Mouse (Mus musculus): ENCODE results near the gene Zfp580.
"Not testable (repeated sequence)": the region's sequence is repeated elsewhere in the genome, so short reads cannot be mapped to it uniquely, and the experiment has no call there.

Gene Zfp580

GRCm38 (mm10) chr7:5051193-5052192 is at the start of gene Zfp580:
Gene Zfp580 (plus strand): TSS chr7:5051538.
- DNase-seq (ENCODE audit: low spot score in 2 of 2) = peak; percentile 69 to 78

- not testable (repeated sequence) for DNase-seq (ENCODE audit: low spot score in 2 of 2)
Measured at GRCm38 (mm10) chr7:5002876-5003275, 48.5 kb upstream of the Zfp580 start.

- DNase-seq (ENCODE audit: low spot score in 2 of 2) = no peak
Measured at GRCm38 (mm10) chr7:5008229-5008628, 43.1 kb upstream of the Zfp580 start.

GRCm38 (mm10) chr7:5012681-5013513 is 38.4 kb upstream of the Zfp580 start:
- no peak for DNase-seq (ENCODE audit: low spot score in 2 of 2)

- peak; percentile 95 for DNase-seq (ENCODE audit: low spot score in 2 of 2)
Measured at GRCm38 (mm10) chr7:5014251-5015117, 36.9 kb upstream of the Zfp580 start, which contains the start of the genes Zfp524 and Fiz1. Gene Zfp524 (plus strand): TSS chr7:5014415. Gene Fiz1 (minus strand): TSS chr7:5014697.

- peak; percentile 90 to 91 for DNase-seq (ENCODE audit: low spot score in 2 of 2)
Measured at GRCm38 (mm10) chr7:5015118-5016001, 36.0 kb upstream of the Zfp580 start, which contains the start of gene Gm44973. Gene Gm44973 (plus strand): TSS chr7:5015496.

- DNase-seq (ENCODE audit: low spot score in 2 of 2) = no peak
Measured at GRCm38 (mm10) chr7:5016057-5016456, 35.3 kb upstream of the Zfp580 start.

GRCm38 (mm10) chr7:5016920-5017319 is 34.4 kb upstream of the Zfp580 start:
- no peak for DNase-seq (ENCODE audit: low spot score in 2 of 2)

GRCm38 (mm10) chr7:5017352-5017751 is 34.0 kb upstream of the Zfp580 start:
- DNase-seq (ENCODE audit: low spot score in 2 of 2) = no peak

- DNase-seq (ENCODE audit: low spot score in 2 of 2) = no peak
Measured at GRCm38 (mm10) chr7:5017931-5018330, 33.4 kb upstream of the Zfp580 start.

GRCm38 (mm10) chr7:5019576-5019975 is 31.8 kb upstream of the Zfp580 start:
- not testable (repeated sequence) for DNase-seq (ENCODE audit: low spot score in 2 of 2)

GRCm38 (mm10) chr7:5020000-5020681 is 31.2 kb upstream of the Zfp580 start, which contains the start of the genes Zfp865 and Ccdc106:
Gene Zfp865 (plus strand): TSS chr7:5020376.
Gene Ccdc106 (plus strand): TSS chr7:5020553.
- peak; percentile 99 for DNase-seq (ENCODE audit: low spot score in 2 of 2)

GRCm38 (mm10) chr7:5020685-5021084 is 30.7 kb upstream of the Zfp580 start:
- no peak for DNase-seq (ENCODE audit: low spot score in 2 of 2)

- DNase-seq (ENCODE audit: low spot score in 2 of 2) = no peak
Measured at GRCm38 (mm10) chr7:5021197-5021596, 30.1 kb upstream of the Zfp580 start.

- no peak for DNase-seq (ENCODE audit: low spot score in 2 of 2)
Measured at GRCm38 (mm10) chr7:5029543-5029942, 21.8 kb upstream of the Zfp580 start.

GRCm38 (mm10) chr7:5029946-5030345 is 21.4 kb upstream of the Zfp580 start:
- DNase-seq (ENCODE audit: low spot score in 2 of 2) = no peak

- no peak for DNase-seq (ENCODE audit: low spot score in 2 of 2)
Measured at GRCm38 (mm10) chr7:5030554-5031275, 20.6 kb upstream of the Zfp580 start.

- no peak for DNase-seq (ENCODE audit: low spot score in 2 of 2)
Measured at GRCm38 (mm10) chr7:5031496-5031895, 19.8 kb upstream of the Zfp580 start.

- no peak for DNase-seq (ENCODE audit: low spot score in 2 of 2)
Measured at GRCm38 (mm10) chr7:5033818-5034217, 17.5 kb upstream of the Zfp580 start, which contains the start of gene 4632433K11Rik. Gene 4632433K11Rik (plus strand): TSS chr7:5034118.

Measured in frontal cortex, postnatal 10 days (tissue).